Mouse (Mus musculus) stomach, postnatal 0 days (tissue): ENCODE results near the gene Smad1.

Experiments used
- CTCF ChIP-seq: IDR thresholded peaks from 2 replicates; pipeline ENCODE4 v1.5.1; 2016; ENCODE audit warnings: antibody characterized with exemption, low read depth, mild to moderate bottlenecking, moderate library complexity
- EP300 ChIP-seq: optimal IDR thresholded peaks from 2 replicates; pipeline ENCODE3; 2016; ENCODE audit warnings: antibody characterized with exemption

- TF ChIP-seq CTCF, result no peak
- TF ChIP-seq EP300, result no peak
Observed at GRCm38 (mm10) chr8:79341236-79341635, 58.1 kb downstream of the Smad1 start.
